Mouse (Mus musculus): Measurements from ENCODE around the gene Fbxo28. TPM values are rescaled to one million over a fixed set of nuclear protein-coding genes. Genes with fewer than 3 reads are reported as not detected.

Fbxo28 gene
- polyA plus RNA-seq, 1 experiment from 2014 or later: 21.1 TPM

DNA sequence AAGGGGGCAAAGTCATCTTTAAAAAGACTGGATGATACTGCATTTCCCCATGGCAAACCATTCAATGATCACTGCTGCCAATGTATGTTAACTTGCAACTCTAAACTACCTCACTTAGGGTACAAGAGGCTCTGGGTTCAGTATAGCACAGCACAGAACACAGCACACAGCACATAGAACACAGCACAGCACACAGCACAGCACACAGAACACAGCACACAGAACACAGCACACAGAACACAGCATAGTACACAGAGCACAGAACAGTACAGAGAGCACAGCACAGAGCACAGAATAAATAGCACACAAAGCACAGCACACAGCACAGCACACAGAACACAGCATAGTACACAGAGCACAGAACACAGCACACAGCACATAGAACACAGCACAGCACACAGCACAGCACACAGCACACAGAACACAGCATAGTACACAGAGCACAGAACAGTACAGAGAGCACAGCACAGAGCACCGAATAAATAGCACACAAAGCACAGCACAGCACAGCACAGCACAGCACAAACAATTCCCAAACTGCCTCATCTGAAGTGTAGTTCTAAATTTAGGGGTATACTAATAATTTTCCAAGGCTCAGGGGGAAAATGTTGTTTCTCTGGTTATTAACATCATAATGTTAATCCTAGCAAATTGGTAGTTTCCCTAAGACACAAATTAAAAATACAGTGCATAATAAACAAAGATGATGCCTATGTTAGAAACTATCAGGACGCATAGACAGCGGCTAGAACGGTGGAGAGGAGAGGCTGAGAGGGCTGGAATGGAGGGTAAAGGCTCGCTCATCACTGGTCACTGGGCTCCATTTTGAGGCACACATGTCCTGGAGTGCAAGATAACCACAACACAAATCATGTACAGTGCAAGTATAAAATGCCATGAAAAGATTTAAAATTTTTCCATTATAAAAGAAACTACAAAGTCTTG is 9.1 kb downstream of the Fbxo28 start:
- ATAC-seq: no peak
- Histone ChIP-seq H3K4me3 (ENCODE audit: low read depth, low read length) (no peak overlapping the region), H3K9me3 (replicated peaks; ENCODE audit: control insufficient read depth, low read length, poor library complexity, severe bottlenecking) (no peaks in the 10 kb centered on the region), H3K4me1 (ENCODE audit: control insufficient read depth, insufficient read depth, low read length) (peaks cover 9% of the 10 kb centered on the region), H3K9ac (ENCODE audit: low read depth, low read length) (no peak overlapping the region), H3K27ac (ENCODE audit: low read length) (no peak overlapping the region), H3K36me3 (ENCODE audit: control insufficient read depth, insufficient read depth, low read length) (peaks cover 9% of the 10 kb centered on the region), H3K4me2 (ENCODE audit: low read length) (no peak overlapping the region), H3K27me3 (ENCODE audit: control insufficient read depth, insufficient read depth, low read depth, low read length) (no peaks in the 10 kb centered on the region)
- WGBS: 96% methylated on average over 5 of the region's 5 CpGs

DNA sequence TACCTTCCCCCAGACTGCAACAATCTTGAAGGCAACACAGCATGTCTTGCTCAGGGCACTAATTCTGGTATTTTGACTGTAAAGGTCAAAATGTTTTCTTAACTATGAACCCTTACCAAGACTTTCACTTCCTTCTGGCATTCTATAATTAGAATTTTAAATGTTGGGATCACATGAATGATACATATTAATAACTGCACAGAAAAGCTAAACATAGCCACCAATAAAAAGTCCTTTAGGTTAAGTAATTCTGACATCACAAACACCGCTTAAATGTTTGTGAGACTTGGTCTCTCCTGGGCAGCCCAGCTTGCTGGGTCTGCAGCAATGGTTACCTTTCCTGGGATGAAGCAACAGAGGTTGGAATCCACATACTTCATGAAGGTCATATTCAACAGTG is 15.5 kb downstream of the Fbxo28 start:
- Histone ChIP-seq H3K27me3 (ENCODE audit: control insufficient read depth, insufficient read depth, low read depth, low read length) (no peaks in the 10 kb centered on the region), H3K9me3 (replicated peaks; ENCODE audit: control insufficient read depth, low read length, poor library complexity, severe bottlenecking) (no peaks in the 10 kb centered on the region), H3K9ac (ENCODE audit: low read depth, low read length) (no peak overlapping the region), H3K4me2 (ENCODE audit: low read length) (no peak overlapping the region), H3K27ac (ENCODE audit: low read length) (no peak overlapping the region), H3K36me3 (ENCODE audit: control insufficient read depth, insufficient read depth, low read length) (peaks cover 39% of the 10 kb centered on the region), H3K4me1 (ENCODE audit: control insufficient read depth, insufficient read depth, low read length) (no peaks in the 10 kb centered on the region), H3K4me3 (ENCODE audit: low read depth, low read length) (no peak overlapping the region)
- WGBS: 92% methylated on average over 1 of the region's 1 CpGs
- no peak for ATAC-seq

DNA sequence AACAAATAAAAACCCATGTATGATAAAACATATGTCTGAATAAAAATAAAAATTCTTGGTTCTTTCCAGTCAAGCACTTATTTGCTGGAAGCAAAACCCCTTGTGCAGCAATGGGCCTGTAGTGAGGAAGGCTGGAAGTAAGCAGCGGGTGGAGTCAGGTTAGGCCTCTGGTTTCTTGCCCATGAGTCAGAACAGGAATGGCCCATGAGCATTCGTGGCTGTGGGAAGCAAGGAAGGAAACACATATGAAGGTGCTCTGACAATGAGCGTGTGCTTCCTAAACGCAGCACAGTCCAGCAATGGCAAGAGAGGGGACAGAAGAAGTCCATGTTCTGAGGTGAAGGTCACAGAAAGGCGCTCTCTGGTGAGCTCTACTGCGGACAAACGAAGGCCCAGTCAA is 16.9 kb downstream of the Fbxo28 start:
- Histone ChIP-seq H3K9ac (ENCODE audit: low read depth, low read length) (no peak overlapping the region), H3K4me2 (ENCODE audit: low read length) (no peak overlapping the region), H3K4me1 (ENCODE audit: control insufficient read depth, insufficient read depth, low read length) (no peaks in the 10 kb centered on the region), H3K27ac (ENCODE audit: low read length) (no peak overlapping the region), H3K9me3 (replicated peaks; ENCODE audit: control insufficient read depth, low read length, poor library complexity, severe bottlenecking) (no peaks in the 10 kb centered on the region), H3K27me3 (ENCODE audit: control insufficient read depth, insufficient read depth, low read depth, low read length) (no peaks in the 10 kb centered on the region), H3K36me3 (ENCODE audit: control insufficient read depth, insufficient read depth, low read length) (peaks cover 40% of the 10 kb centered on the region), H3K4me3 (ENCODE audit: low read depth, low read length) (no peak overlapping the region)
- no peak for ATAC-seq
- WGBS: 96% methylated on average over 7 of the region's 7 CpGs

DNA sequence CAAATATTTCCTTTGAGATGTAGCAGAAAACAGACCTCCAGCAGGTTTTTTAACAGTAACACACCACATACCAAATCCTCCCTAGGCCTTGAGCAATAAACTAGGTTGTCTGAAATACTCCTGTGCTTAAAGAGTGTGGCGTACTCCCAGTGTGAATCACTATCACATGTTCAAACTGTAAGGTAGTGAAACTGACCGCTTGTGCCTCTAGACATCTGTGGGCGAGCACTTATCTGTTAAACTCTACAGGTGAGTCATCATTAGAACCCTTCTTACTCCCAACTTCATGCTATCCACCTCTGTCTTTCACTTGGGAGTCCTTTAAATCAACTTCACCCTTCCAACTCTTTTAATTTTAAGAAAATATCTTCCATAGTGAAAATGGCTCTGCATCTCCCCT is 18.3 kb downstream of the Fbxo28 start:
- Histone ChIP-seq H3K4me2 (ENCODE audit: low read length) (no peak overlapping the region), H3K36me3 (ENCODE audit: control insufficient read depth, insufficient read depth, low read length) (peaks cover 41% of the 10 kb centered on the region), H3K27me3 (ENCODE audit: control insufficient read depth, insufficient read depth, low read depth, low read length) (no peaks in the 10 kb centered on the region), H3K27ac (ENCODE audit: low read length) (no peak overlapping the region), H3K9me3 (replicated peaks; ENCODE audit: control insufficient read depth, low read length, poor library complexity, severe bottlenecking) (no peaks in the 10 kb centered on the region), H3K4me3 (ENCODE audit: low read depth, low read length) (no peak overlapping the region), H3K9ac (ENCODE audit: low read depth, low read length) (no peak overlapping the region), H3K4me1 (ENCODE audit: control insufficient read depth, insufficient read depth, low read length) (no peaks in the 10 kb centered on the region)
- WGBS: 95% methylated on average over 3 of the region's 3 CpGs
- no peak for ATAC-seq

DNA sequence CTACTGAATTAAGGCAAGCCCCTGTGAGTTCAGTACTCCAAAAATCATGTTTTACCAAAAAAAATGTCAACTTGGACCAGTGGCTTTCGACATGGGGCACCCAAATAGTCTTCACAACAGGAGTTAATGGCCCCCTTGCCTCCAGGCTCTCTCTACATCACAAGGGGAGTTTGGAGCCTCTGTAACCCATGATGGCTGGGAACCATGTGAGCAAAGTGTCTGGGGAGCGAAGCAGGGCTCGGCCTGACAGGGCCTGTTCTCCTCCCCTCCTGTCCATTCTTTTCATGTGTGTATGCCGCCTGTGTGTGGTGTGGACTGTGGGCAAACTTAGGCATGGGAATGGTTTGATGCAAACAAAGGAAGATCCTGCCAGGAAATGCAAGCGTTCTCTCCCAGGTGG is 27.2 kb downstream of the Fbxo28 start:
- ATAC-seq: no peak
- Histone ChIP-seq H3K27me3 (ENCODE audit: control insufficient read depth, insufficient read depth, low read depth, low read length) (no peaks in the 10 kb centered on the region), H3K27ac (ENCODE audit: low read length) (no peak overlapping the region), H3K4me2 (ENCODE audit: low read length) (no peak overlapping the region), H3K9ac (ENCODE audit: low read depth, low read length) (no peak overlapping the region), H3K4me1 (ENCODE audit: control insufficient read depth, insufficient read depth, low read length) (no peaks in the 10 kb centered on the region), H3K9me3 (replicated peaks; ENCODE audit: control insufficient read depth, low read length, poor library complexity, severe bottlenecking) (no peaks in the 10 kb centered on the region), H3K36me3 (ENCODE audit: control insufficient read depth, insufficient read depth, low read length) (peaks cover 41% of the 10 kb centered on the region), H3K4me3 (ENCODE audit: low read depth, low read length) (no peak overlapping the region)
- WGBS: 96% methylated on average over 5 of the region's 5 CpGs

DNA sequence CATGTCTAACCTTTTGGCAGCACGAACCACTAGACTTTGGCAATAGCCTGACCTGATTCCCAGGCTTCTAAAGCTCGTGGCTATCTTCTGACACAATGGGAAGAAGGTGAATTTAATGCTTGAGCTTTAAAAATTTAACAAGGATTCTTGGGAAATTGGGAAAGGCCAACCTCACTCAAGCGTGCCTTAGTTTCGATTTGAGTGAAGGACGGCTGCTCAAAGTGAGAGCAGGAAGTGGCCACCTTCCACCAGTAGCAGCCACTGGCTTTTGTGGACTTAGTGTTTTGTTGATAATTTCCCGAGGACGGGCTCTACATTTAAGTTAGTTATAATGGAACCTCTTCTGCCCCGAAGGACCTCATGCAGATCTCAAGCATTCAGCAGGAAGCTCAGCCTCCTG is 28.2 kb downstream of the Fbxo28 start:
- H3K4me3 ChIP-seq (ENCODE audit: low read depth, low read length): no peak overlapping the region
- no peak overlapping the region for H3K4me2 ChIP-seq (ENCODE audit: low read length)
- no peaks in the 10 kb centered on the region for H3K4me1 ChIP-seq (ENCODE audit: control insufficient read depth, insufficient read depth, low read length)
- 95% methylated on average over 8 of the region's 8 CpGs for WGBS
- peaks cover 36% of the 10 kb centered on the region for H3K36me3 ChIP-seq (ENCODE audit: control insufficient read depth, insufficient read depth, low read length)
- H3K9ac ChIP-seq (ENCODE audit: low read depth, low read length): no peak overlapping the region
- H3K27ac ChIP-seq (ENCODE audit: low read length): no peak overlapping the region
- no peaks in the 10 kb centered on the region for H3K27me3 ChIP-seq (ENCODE audit: control insufficient read depth, insufficient read depth, low read depth, low read length)
- H3K9me3 ChIP-seq (replicated peaks; ENCODE audit: control insufficient read depth, low read length, poor library complexity, severe bottlenecking): no peaks in the 10 kb centered on the region
- ATAC-seq: no peak

DNA sequence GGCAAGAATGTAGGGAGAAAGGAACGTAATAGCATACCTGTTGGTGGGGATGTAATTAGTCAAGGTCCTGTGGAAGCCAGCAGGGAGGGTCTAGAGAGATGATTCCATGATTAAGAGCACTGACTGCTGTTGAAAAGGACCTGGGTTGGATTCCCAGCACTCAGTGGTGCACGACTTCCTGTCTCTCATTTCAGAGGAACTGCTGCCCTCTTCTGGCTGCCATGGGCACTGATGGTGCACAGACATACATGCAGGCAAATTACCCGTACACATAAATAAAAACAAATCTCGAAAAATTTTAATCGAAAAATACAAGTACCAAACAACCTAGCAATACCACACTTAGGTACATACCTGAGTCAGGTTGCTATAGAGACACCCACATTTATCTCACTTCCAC is 30.1 kb downstream of the Fbxo28 start:
- whole genome bisulfite sequencing: 98% methylated on average over 5 of the region's 5 CpGs
- Histone ChIP-seq H3K4me1 (ENCODE audit: control insufficient read depth, insufficient read depth, low read length) (no peaks in the 10 kb centered on the region), H3K4me3 (ENCODE audit: low read depth, low read length) (no peak overlapping the region), H3K9me3 (replicated peaks; ENCODE audit: control insufficient read depth, low read length, poor library complexity, severe bottlenecking) (no peaks in the 10 kb centered on the region), H3K27me3 (ENCODE audit: control insufficient read depth, insufficient read depth, low read depth, low read length) (no peaks in the 10 kb centered on the region), H3K36me3 (ENCODE audit: control insufficient read depth, insufficient read depth, low read length) (peaks cover 23% of the 10 kb centered on the region), H3K9ac (ENCODE audit: low read depth, low read length) (no peak overlapping the region), H3K27ac (ENCODE audit: low read length) (no peak overlapping the region), H3K4me2 (ENCODE audit: low read length) (no peak overlapping the region)
- ATAC-seq: no peak

DNA sequence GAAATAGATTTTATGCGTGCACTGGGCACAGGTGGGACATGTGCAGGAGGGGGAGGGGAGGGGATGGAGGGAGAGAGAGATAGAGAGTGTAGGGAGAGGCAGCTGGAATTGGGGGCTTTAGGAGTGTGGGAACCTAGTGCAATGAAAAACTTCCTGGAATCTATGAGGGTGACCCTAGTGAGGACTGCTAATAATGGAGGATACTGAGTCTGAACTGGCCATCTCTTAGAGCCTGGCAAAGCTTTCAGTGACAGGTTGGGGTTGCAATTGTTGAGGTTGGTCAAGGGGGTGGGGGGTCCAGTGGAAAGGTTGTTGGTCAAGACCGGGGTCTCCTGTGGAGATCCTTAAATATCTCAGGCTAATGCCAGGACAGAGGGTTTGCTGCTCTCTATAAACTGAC is 31.1 kb downstream of the Fbxo28 start:
- Histone ChIP-seq H3K4me3 (ENCODE audit: low read depth, low read length) (no peak overlapping the region), H3K27ac (ENCODE audit: low read length) (no peak overlapping the region), H3K9ac (ENCODE audit: low read depth, low read length) (no peak overlapping the region), H3K27me3 (ENCODE audit: control insufficient read depth, insufficient read depth, low read depth, low read length) (no peaks in the 10 kb centered on the region), H3K4me2 (ENCODE audit: low read length) (no peak overlapping the region), H3K4me1 (ENCODE audit: control insufficient read depth, insufficient read depth, low read length) (no peaks in the 10 kb centered on the region), H3K9me3 (replicated peaks; ENCODE audit: control insufficient read depth, low read length, poor library complexity, severe bottlenecking) (0 out of 2 replicates have a peak, but pooled peaks cover 2% of the 10 kb centered on the region), H3K36me3 (ENCODE audit: control insufficient read depth, insufficient read depth, low read length) (peaks cover 15% of the 10 kb centered on the region)
- WGBS: 89% methylated on average over 2 of the region's 2 CpGs
- ATAC-seq: no peak

DNA sequence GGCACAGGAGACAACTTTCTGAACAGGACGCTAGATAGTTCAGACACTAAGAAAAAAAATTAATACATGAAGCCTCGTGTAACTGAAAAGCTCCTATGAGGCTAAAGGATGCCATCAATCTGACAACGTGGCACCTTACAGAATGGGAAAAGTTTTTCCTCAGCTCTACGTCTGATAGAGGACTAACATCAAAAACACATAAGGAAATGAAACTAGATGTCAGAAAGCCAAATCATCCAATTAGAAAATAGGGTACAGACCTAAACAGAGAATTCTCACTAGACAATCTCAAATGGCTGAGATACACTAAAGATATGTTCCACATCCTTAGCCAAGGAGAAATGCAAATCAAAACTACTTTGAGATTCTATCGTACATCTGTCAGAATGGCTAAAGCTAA is 32.0 kb downstream of the Fbxo28 start:
- 83% methylated on average over 5 of the region's 5 CpGs for WGBS
- H3K4me3 ChIP-seq (ENCODE audit: low read depth, low read length): no peak overlapping the region
- no peak overlapping the region for H3K9ac ChIP-seq (ENCODE audit: low read depth, low read length)
- no peak overlapping the region for H3K4me2 ChIP-seq (ENCODE audit: low read length)
- H3K9me3 ChIP-seq (replicated peaks; ENCODE audit: control insufficient read depth, low read length, poor library complexity, severe bottlenecking): 0 out of 2 replicates have a peak, but pooled peaks cover 2% of the 10 kb centered on the region
- no peaks in the 10 kb centered on the region for H3K4me1 ChIP-seq (ENCODE audit: control insufficient read depth, insufficient read depth, low read length)
- H3K27me3 ChIP-seq (ENCODE audit: control insufficient read depth, insufficient read depth, low read depth, low read length): no peaks in the 10 kb centered on the region
- H3K27ac ChIP-seq (ENCODE audit: low read length): no peak overlapping the region
- H3K36me3 ChIP-seq (ENCODE audit: control insufficient read depth, insufficient read depth, low read length): peaks cover 8% of the 10 kb centered on the region
- no peak for ATAC-seq

All from midbrain, embryonic 16.5 days (tissue).